Mouse (Mus musculus) liver, postnatal 0 days (tissue): ENCODE data around the gene Unc13a.

ENCODE experiments used
- CTCF ChIP-seq: sonication (generic); IDR thresholded peaks from 2 replicates; pipeline ENCODE4 v1.5.1; 2016; ENCODE audit warnings: antibody characterized with exemption, low read depth
- EP300 ChIP-seq: IDR thresholded peaks from 2 replicates; pipeline ENCODE4 v1.6.1; 2016; ENCODE audit warnings: antibody characterized with exemption, low read depth, mild to moderate bottlenecking

DNA sequence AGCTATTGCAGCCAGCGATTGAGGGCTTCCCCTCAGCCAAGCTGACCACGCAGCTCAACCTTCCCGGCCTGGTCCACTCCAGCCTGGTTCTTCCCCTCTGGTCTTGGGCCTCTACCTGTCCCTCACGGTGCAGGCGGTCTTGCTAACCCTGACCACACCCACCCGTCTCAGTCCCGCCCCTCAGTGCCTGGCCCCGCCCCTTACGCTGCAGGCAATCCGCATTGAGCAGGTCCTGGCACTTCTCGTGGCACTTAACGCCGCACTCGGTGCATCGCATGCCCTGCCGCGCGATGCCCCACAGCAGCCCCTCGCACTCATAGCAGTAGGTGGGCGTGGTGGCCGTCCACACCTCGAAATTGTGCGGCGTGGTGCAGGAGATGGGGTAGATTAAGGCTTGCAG lies 17.0 kb downstream of the Unc13a start:
- TF ChIP-seq CTCF (no peak), EP300 (no peak)
